Mouse (Mus musculus) olfactory bulb, adult 2 months (tissue): Measurements from ENCODE around the gene Chrna1.
A peak's percentile ranks its signal among the peaks of the same experiment; 100 is the strongest.

Source experiments
- CTCF ChIP-seq: fragments of 200-500 bp; IDR thresholded peaks from 2 replicates; pipeline ENCODE4 v1.5.1; 2012; ENCODE audit warnings: low read depth, mild to moderate bottlenecking, low read length, moderate library complexity; ENCODE audit not compliant: insufficient read depth
- POLR2A ChIP-seq: fragments of 200-500 bp; IDR thresholded peaks from 2 replicates; pipeline ENCODE4 v1.6.1; 2012; ENCODE audit warnings: mild to moderate bottlenecking, low read depth, low read length, moderate library complexity; ENCODE audit not compliant: insufficient read depth

DNA sequence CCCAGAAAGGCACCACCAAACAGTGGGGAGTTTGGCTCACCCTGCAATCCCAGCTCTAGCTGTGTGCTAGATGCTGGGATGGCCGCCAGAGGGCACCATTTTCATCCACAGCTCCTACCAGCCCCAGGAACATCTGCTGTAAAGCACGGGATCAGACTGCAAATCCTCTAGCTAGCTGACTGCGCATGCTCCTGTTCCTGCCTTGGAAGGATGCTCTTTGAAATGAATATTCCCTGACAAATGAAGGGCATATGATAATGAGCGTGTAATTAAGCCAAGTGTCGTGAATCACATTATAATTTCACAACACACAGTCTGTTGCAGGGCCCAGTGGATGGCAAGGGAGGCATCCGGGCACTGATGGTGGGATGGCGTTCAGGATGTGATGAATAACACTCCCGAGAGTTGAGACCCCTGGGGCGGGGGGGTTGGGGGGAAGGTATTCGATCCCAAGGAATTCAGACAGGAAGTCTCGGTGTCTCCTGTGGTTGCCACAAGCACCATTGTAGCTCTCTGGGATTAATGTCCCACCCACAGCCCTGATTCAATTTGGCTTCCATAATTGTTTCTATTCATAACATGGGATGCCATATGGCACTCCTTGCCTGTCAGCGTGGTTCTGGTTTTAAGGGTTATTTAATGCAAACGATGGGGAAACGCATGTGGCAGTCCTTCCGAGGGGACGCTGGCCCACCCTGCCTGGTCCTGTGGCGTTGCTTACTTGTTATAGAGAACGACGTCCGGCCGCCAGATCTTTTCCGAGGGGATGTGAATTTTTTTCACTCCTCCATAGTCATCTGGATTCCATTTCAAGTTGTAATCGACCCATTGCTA lies 7.4 kb downstream of the Chrna1 start:
- no peak for TF ChIP-seq POLR2A
- peak; percentile 74; the same call in 1 of the 2 replicates for TF ChIP-seq CTCF
